Mouse (Mus musculus): Measurements from ENCODE around the gene Hsd17b13.

GRCm38 (mm10) chr5:103910156-103910555, 67.1 kb downstream of the Hsd17b13 start:
- no peak for TF ChIP-seq CTCF (IDR thresholded peaks at IDR 0.05; ENCODE audit: control insufficient read depth, insufficient read depth, insufficient replicate concordance, low read depth, low read length)
- no peak for TF ChIP-seq POLR2A (IDR thresholded peaks at IDR 0.05; ENCODE audit: control insufficient read depth, low read depth, low read length)

All from testis, adult 2 months (tissue).